Mouse (Mus musculus) MN1 (cell line): ENCODE results near the gene Rpia.

Experiments used
- DNase-seq: peaks from one replicate; pipeline ENCODE4 v3.0.0-alpha.2; 2016; ENCODE audit warnings: low spot score

Gene Rpia

DNA sequence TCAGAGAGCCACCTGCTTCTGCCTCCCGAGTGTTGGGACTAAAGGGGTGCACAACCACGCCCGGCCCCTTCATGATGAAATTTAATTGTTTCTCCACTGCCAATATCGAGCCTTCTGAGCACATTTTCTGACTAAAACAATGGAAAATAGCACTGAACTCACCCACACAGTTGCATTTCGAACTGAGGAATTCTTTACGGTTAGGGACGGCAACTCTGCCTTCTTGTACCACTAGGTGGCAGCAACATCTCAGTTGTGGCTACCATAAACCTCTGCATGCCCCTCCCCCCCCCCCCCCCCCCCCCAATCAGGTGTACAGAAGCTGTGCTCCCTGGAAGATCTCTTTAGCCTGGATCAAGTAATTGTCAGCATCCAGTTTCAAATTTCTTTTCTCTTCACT is 13.2 kb upstream of the Rpia start:
- DNase-seq = peak; percentile 72

DNA sequence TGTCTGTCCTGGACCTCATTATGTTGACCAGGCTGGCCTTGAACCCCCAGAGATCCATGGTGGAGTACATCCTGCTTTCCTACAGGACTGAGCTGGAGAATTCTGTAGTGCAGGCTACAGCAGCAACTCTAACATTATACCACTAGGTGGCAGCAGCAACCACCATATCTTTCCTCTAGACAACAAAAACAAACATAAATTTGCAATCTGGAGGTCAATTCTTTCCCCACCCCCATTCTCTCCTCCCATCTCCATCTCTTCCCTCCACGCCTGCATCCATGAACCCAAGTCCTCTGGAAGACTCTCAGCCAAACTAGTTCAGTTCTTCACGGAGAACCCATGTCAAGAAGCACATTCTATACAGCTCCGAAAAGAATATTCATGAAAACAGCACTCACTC is 12.6 kb upstream of the Rpia start:
- peak; percentile 71 for DNase-seq

DNA sequence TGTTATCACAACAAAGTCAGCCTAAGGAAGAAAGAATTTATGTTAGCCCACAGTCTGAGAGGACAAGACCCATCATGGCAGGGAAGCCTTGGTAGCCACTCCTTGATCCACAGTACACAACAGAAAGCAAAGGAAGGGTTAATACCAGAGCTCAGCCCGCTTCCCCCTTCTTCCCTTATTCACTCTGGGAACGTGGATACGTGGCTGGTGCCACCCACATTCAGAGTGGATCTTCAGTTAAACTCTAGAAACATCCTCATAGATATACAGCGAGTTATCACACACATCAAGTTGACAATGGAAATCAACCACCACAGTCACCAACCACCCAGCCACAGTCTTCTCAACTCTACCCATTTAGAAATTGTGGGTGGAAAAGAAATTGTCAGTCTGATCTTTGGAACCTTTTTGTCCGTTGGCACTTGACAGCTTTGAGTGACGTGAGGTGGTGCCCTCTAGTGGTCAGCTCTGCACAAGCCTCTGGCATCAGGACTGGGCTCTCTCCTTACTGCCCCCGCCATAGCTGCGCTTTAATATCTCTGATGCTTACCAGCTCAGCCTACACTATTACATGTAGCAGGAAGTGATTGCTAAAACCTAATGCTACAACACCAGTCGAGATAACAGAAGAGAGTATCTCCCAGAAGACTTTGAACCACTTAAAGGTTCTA is 5.7 kb upstream of the Rpia start:
- peak; percentile 38 for DNase-seq

DNA sequence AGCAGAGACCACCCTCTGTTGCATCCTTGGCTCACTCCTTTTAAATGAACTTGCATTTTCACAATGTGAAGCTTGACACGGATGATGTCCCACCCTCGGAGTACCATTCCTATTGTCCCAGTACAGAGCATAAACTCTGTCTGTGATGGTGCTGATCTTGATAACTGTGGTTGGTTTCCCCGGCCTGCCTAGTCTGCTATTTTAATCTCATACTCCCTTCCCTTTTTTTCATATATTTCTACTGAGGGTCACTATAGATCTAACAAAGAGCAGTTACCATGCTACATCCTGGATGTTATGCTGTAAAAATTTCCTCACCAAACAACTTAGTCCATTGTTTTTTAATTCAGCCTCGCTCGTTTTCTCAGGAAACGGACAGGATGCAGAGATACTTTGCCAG is 4.9 kb upstream of the Rpia start:
- no peak for DNase-seq

DNA sequence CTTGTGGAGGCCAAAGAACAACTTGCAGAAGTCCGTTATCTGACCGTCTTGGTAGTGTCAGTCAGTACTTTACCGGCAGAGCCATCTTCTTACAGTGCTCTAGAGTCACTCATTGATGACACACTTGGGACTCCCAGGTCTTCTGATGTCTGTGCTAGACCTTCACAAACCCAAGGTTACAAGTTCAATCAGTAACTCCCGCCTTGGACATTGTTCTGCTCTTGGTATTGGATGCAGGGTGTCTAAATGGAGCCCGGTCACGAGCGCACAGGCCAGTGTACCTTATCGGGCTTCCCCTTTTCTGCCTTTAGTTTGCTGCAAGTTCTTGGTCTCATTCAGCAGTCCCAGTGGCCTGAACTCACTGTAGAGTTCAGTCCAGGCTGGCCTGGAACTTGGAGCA is 612 bp upstream of the Rpia start:
- peak; percentile 11 for DNase-seq

DNA sequence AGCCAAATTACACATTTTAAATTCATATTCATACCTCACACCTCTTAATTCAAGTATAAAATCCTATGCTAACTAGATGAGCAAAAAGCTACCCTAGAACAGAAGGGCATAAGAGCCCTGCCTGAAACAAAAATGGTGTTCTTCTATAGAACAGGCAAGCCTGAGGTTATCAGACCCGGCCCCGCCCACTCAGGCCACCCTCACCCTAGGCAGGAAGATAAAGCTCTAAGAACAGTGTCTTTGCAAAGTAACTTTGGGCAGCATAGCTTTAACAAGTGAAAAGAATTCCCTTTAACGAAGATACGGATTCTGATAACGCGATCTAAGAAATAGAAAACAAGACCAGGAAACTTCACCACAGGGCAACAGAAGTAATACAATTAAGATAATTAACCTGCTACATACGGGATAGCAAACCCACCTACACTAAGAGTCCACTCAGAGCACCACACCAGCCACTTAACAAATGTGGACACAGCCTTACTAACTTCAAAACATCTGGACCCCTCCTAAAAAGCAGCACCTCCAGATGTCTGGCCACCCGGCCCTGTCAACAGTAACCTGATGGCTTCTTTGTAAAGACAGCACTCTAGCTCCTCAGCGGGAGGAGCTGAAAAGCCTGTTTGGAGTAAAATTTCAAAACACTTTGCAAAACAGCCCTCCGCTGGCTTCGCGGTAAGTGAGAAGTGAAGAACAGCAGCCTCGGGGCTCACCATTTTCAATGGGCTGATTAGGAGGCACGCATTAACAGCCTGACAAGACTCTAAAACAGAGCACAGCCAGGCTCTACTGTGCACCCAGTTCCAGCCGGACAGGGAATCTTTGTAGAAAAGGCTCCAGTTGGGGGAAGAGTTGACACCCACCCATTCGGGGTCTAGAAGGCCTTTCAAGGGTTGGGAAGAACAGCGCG is 925 bp downstream of the Rpia start:
- DNase-seq = peak; percentile 36

DNA sequence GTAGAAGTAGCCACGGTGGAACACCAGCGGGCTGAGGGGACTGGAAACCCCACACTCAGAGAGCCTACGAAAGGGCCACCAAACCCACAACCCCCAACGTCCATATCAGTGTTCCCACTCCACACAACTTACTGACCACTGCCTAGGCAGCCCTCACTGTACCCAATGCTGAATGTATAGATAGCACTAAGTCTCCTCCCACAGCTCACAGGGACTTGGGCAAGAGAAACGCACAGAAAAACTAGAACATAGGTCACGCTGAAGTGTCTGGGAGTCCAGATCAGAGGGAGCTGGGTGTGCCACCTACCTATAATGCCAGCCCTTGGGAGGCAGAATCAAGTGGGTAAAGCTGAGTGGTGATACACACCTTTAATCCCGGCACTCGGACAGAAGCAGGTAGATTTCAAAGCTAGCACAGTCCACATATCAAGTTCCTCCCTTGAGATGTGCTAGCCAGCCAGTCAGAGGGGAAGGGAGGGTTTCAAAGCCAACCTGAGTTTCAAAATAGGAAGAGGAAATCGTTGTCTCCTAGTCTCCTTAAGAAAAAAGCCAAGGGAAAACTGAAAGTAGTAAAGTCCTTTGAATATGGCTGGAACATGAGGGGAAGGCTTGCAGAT is 1.9 kb downstream of the Rpia start:
- DNase-seq = no peak

DNA sequence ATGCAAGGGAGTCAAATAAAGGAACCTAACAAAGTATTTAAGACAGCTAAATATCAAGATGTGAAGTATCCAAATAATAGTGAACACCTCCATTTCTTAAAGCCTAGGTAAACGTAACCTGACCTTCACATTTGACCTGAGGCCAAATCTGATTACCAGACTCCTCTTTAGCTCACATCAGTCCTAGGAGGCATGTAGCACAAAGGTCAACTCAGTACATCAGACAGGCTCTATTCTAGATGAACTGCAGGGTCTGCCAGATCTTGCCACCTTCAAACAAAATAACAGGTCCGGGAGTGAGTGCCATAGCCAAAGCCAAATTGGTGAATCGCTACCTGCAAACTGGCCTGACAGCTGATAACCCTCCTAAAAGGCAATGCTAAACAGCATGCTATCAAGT is 2.9 kb downstream of the Rpia start:
- no peak for DNase-seq

DNA sequence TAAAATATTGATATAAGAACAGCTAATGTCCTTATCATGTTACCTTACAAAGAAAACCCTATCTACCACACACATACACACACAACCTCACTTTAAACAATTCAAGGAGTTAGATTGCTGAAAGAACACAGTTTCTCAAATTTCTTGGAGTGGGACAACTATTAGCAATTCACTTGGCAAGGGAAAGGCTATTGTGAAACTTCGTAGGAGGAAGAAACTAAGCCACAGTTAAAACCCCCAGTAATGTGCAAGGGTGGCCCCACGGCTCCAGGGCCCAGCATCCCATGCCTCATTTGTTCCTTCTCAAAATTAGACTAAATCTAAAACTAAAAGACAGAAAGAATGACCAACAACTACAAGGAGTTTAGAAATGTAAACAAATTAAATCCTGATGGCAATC is 4.5 kb downstream of the Rpia start:
- no peak for DNase-seq

DNA sequence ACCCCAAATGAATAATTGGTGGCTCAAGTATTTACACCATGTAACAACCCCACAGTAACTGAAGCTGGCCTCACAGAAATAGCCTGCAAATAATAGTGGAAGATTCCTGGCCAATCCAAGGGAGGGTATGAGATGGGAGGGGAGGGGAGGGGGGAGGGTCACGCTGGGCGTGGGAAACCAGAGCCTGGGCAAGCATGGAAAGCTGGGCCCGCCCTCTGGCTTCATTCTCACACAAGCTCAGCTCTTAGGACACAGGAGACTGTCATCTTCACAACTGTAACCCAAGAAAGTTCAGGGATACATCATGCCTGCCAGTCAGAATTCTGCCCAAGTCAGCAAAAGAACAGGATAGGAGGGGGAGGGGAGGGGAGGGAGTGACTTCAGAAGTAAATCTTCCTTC is 6.2 kb downstream of the Rpia start:
- DNase-seq = no peak

DNA sequence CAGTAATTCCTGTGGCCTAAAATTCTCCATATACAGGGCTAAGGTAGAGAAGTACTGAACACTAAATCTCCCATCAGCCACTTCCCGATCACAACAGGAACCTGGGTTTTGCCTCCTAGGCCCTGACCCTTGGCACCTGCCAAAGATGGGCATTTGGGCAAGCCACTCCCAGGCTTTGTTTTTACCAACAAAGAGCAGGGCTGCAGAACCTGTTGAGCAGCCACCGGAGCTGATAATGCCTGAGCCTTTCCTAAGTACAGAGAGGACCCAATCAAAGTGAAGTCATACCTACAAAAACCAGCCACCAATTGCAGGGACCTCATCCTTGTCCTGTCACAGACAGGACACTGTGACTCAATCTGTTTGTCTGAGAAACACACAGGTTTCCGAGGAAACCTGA is 7.2 kb downstream of the Rpia start:
- DNase-seq = no peak

DNA sequence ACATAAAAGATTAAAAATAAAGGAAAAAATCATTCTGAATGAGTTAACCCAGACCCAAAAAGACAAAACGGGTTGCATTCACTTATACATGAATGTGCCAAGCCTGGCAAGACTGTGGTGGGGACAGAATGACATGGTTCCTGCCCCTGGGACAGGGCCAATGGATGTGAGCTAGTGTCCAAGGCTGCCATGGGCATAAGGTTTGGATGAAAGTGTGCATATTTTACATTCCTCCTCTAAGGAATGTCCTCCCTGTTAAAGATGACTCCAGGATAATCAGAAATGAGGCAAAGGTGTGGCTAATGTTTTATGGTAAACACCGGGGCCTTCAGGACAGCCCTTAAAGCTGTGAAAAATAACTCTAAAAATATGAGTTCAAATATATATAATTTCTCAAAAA is 10.7 kb downstream of the Rpia start:
- no peak for DNase-seq

DNA sequence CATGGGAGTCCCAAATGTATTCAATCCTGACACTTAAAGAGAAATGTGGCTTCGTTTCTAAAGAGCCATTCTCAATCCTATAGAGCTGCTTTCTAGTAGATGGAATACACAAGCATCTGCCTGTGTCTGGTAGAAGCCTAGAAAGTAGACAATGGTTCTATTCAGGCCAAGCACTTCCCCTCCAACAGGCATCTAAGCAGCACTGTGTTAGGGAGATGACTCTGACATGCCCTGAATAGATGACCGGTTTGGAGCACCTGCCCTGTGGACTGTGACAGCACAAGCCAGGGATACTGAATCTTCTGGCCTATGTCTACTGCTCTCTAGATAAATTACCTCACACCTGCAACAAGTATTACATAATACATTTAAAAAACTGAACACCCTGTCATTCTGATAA is 17.7 kb downstream of the Rpia start:
- no peak for DNase-seq

DNA sequence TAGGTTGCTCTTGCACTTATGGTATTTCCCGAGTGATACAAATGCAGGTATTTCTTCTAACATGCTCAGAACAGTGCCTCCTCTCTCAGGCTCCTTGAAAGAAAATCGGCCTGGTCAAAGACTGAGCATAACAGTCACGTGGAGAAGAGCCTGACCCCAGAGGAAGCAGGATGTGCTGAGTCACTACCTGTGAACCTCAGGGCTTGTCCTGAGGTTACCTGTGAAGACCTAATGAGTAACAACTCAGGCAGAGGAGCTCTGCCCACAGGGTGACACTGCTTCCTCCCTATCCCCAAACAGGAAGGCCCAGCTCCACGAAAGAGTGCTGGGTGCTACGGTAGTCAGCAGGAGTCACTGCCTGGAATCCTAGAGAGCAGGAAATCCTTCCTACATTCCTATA is 18.3 kb downstream of the Rpia start:
- no peak for DNase-seq

DNA sequence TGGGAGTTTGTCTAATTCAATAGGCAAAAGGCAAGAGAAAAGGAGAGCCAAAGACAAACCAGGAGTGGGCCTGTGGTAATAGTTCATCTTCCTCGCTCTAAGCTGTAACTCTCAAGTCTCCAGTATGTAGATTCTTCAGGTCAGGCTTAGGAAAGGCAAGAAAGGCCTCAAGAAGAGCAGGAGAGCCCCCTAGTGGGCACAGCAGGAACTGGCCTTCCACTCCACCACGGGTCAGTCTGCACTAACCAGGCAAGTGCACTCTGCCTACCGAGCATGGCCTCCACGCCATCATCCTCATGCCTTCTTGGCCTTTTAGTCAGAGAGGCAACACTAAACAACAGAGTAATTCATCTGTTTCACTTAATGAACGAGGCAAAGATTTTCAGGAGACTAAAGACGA is 23.3 kb downstream of the Rpia start:
- peak; percentile 66 for DNase-seq

DNA sequence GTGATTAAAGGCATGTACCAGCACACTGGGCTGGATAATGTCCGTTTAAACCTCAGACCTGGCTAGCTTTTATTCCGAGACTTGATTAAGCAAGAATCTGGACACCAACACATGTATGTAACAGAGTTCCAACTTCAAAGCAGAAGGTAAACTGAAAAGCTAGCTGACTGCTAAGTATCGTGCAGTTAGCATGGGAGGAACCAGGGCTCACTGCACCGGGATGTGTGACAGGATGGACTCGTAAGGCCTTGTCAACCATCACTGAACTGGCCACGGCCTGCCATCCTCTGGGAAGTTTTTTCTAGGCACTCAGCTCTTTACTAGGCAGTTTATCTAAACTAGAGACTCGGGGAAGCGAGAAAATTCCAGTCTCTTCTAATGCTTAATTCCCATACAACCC is 27.0 kb downstream of the Rpia start:
- DNase-seq = no peak

DNA sequence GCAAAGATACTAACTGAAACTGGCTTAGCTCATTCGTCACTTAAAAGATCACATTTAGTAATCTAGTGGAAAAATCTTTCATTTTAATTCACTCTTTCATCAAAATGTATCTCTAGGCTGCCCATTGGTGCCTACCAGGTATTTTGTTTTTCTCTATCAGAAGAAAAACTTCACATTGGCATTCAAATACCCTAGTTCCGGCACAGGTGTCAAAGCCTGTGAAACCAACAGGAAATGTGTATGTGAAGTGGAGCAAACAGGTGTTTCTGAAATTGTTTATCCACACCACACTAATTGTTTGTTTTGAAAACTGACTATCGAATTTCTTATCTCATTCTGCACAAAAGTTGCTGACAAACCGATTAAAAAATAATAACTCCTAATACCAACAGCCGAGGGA is 27.5 kb downstream of the Rpia start:
- no peak for DNase-seq

DNA sequence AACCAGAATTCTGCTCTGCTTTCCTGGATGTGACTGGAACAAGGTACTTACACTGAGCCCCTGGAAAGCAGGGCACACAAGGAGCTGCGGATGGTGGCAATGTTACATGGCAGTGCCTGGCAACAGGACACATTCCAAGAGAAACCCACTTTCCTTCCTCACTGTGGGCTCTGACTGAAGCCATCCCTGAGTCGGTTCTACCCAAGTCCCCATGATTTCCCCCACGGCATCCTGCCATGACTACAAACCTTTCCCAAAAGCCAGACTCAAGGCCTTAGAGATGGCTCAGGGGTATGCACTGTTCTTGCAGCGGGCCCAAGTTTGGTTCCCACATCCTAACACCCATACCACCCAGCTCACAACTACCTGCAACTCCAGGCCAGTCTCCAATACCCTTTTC is 28.2 kb downstream of the Rpia start:
- no peak for DNase-seq

DNA sequence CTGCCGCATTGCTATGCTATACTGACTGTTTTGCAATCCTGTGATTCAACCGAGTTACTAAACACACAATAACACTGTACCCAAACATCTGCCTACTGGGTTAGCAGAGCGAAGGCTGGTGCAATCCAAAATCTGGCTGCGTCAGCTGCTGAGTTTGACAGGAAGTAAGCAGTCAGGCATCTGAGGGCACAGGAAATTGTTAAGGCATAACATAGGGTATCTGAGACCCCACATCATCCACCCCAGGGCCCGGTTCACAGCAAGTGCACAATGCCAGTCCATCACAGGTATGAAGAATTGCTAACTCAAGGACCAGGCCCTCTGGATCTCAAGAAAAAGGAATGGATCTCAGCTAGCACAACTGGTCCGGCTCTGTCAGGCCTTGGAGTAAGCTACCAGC is 29.4 kb downstream of the Rpia start:
- DNase-seq = no peak

DNA sequence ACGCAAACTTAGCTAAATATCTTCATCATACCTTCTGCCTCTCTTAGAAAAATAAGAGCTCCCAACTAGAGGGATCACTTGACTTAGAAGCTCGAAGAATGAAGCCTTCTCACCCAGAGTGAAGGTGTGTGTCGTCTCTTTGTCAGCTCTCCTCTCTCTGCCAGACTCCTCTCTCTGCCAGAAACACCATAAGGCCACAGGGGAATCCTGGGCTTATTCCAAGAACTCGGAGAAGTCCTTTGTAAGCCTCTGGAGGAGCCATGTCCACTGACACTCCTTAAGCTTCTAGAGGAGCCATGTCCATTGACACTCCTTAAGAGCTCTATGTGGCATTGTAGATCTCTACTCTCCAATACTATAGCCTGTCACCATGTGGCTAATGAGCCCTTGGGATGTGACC is 31.1 kb downstream of the Rpia start:
- no peak for DNase-seq

DNA sequence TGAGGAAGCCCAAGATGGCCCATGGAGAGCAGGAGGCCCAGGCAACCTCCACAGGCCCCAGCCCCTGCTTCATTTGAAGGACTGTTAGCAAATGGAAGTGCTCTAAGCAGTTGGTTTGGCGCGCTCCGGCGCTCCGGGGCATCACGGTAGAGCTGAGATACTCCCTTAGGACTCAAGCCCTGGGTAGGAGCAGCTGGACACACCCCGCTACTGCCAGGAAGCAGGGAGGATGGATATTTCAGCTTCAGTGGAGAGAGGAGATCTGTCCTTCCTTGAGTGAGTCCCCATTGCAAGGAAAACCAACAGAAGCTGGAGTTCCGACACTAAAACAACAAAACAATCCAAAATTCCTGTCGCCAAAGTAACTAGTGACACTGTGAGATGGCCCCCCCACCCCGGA is 37.2 kb downstream of the Rpia start:
- DNase-seq = no peak

DNA sequence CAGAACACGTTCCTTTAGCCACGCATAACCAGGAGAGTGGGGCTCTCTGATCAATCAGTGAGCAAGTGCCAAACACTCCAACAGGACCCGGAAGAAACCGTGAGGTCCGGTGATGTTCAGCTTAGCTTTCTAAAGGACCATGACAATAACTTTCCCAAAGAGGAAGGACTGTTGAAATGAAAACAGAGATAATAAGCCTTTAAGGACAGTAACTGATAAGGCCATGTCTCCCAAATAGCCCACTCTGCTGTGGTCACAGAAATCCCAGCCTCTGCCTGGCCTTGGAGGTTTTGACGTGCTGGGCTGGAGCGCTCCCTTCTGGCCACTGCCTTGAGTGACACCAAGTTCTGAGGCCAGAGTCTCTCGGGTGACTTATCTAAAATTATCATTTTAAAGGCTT is 39.7 kb downstream of the Rpia start:
- no peak for DNase-seq

DNA sequence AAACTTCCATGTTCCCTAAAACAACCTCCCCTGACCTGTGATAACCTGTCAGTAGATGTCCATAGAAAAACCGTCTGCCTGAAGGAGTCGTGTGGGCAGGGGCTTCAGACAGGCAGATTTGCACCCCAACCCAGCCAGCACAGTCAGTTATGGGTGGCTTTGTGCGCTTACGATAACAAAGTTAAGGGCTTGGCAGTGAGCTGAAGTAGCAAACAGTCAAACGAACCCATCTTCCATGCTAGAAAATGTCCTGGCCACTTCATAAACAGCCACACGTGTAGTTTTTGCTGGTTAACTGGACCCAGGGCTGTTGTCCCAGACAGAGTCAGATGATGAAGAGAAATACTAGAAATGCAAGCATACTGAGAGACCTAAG is 40.1 kb downstream of the Rpia start:
- no peak for DNase-seq
